Mouse (Mus musculus) myocyte (in vitro differentiated cells): ENCODE measurements around the gene Ptk7.

Source experiments
- CEBPB ChIP-seq: IDR thresholded peaks from 2 replicates; pipeline ENCODE4 v1.6.1; 2011; ENCODE audit warnings: mild to moderate bottlenecking, moderate library complexity; ENCODE audit not compliant: poor library complexity, insufficient read depth, severe bottlenecking
- E2F4 ChIP-seq: IDR thresholded peaks from one replicate; pipeline ENCODE4 v1.6.1; 2011; ENCODE audit warnings: mild to moderate bottlenecking, control low read depth, moderate library complexity; ENCODE audit not compliant: insufficient read depth
- MAX ChIP-seq: IDR thresholded peaks from one replicate; pipeline ENCODE4 v1.6.1; 2011; ENCODE audit warnings: low read depth, mild to moderate bottlenecking, control low read depth
- MYOG ChIP-seq, 3 experiments: IDR thresholded peaks; one replicate each; pipeline ENCODE4 v1.6.1; 2011; ENCODE audit warnings: control low read depth in 2 of 3, low read depth in 2 of 3, mild to moderate bottlenecking in 2 of 3; ENCODE audit not compliant: insufficient read length in 2 of 3, control insufficient read depth in 1 of 3, insufficient read depth in 1 of 3
- POLR2A ChIP-seq: IDR thresholded peaks from one replicate; pipeline ENCODE4 v1.6.1; 2011; ENCODE audit warnings: low read depth, mild to moderate bottlenecking, control low read depth, moderate library complexity; ENCODE audit not compliant: insufficient read length
- POLR2AphosphoS2 ChIP-seq: IDR thresholded peaks from one replicate; pipeline ENCODE4 v1.6.1; 2011; ENCODE audit warnings: low read depth, control low read depth; ENCODE audit not compliant: insufficient read length
- TCF12 ChIP-seq: IDR thresholded peaks from one replicate; pipeline ENCODE4 v1.6.1; 2011; ENCODE audit warnings: mild to moderate bottlenecking, control low read depth; ENCODE audit not compliant: poor library complexity, insufficient read depth, severe bottlenecking
- TCF3 ChIP-seq: IDR thresholded peaks from one replicate; pipeline ENCODE4 v1.6.1; 2011; ENCODE audit warnings: low read depth, control low read depth; ENCODE audit not compliant: insufficient read length
- USF1 ChIP-seq: IDR thresholded peaks from one replicate; pipeline ENCODE4 v1.6.1; 2011; ENCODE audit warnings: low read depth, mild to moderate bottlenecking, control low read depth, moderate library complexity

- TF ChIP-seq E2F4 (no peak), TCF3 (no peak), POLR2A (no peak), TCF12 (no peak), USF1 (no peak), POLR2AphosphoS2 (no peak), MAX (no peak), CEBPB (no peak), MYOG (IDR thresholded peaks at IDR 0.05; ENCODE audit: control insufficient read depth in 1 of 3, insufficient read depth in 1 of 3, insufficient read length in 2 of 3, low read depth in 2 of 3) (no peak)
Observed at GRCm38 (mm10) chr17:46647279-46647678, 18.0 kb upstream of the Ptk7 start.
